Mouse (Mus musculus) MEL (cell line): Measurements from ENCODE around the gene Krt80. TPM values are rescaled to one million over a fixed set of nuclear protein-coding genes. Genes with fewer than 3 reads are reported as not detected.

ENCODE experiments used
- DNase-seq: peaks from one replicate; pipeline ENCODE4 v3.0.0; 2011; ENCODE audit warnings: low read depth, low spot score
- H3K27ac ChIP-seq: 2 replicates; pipeline ENCODE4 v1.5.1; 2012; ENCODE audit warnings: low read depth, mild to moderate bottlenecking, control low read depth, low read length, moderate library complexity; ENCODE audit not compliant: control insufficient read depth
- H3K27me3 ChIP-seq, 2 experiments: fragments of 150-350 bp in 1 of 2; sonication (generic) in 1 of 2; 2 replicates each; pipeline ENCODE4 v1.6.1; 2012; ENCODE audit warnings: low read length in 2 of 2, mild to moderate bottlenecking in 2 of 2, improper control_type of control experiment in 1 of 2, moderate library complexity in 1 of 2; ENCODE audit not compliant: insufficient read depth in 2 of 2, control insufficient read depth in 1 of 2
- H3K36me3 ChIP-seq, 2 experiments: 2 replicates each; pipeline ENCODE4 v1.6.1; 2012 to 2014; ENCODE audit warnings: low read length in 2 of 2, improper control_type of control experiment in 1 of 2, inconsistent platforms in 1 of 2, mild to moderate bottlenecking in 1 of 2; ENCODE audit not compliant: insufficient read depth in 2 of 2, control insufficient read depth in 1 of 2
- H3K4me1 ChIP-seq, 2 experiments: fragments of 150-350 bp in 1 of 2; sonication (generic) in 1 of 2; 2 replicates each; pipeline ENCODE4 v1.6.1; 2012; ENCODE audit warnings: low read length in 2 of 2, improper control_type of control experiment in 1 of 2, mild to moderate bottlenecking in 1 of 2; ENCODE audit not compliant: insufficient read depth in 2 of 2, control insufficient read depth in 1 of 2
- H3K4me3 ChIP-seq, 2 experiments: fragments of 150-350 bp in 1 of 2; sonication (generic) in 1 of 2; 2 replicates each; pipeline ENCODE4 v1.5.1; 2012; ENCODE audit warnings: low read depth in 2 of 2, low read length in 2 of 2, mild to moderate bottlenecking in 2 of 2, moderate library complexity in 2 of 2, control low read depth in 1 of 2, improper control_type of control experiment in 1 of 2; ENCODE audit not compliant: control insufficient read depth in 1 of 2, insufficient read depth in 1 of 2
- H3K79me2 ChIP-seq: 2 replicates; pipeline ENCODE4 v1.6.1; 2012; ENCODE audit warnings: mild to moderate bottlenecking, low read length, moderate library complexity; ENCODE audit not compliant: control insufficient read depth, poor library complexity, insufficient read depth
- H3K9ac ChIP-seq: 2 replicates; pipeline ENCODE4 v1.6.1; 2012; ENCODE audit warnings: low read depth, mild to moderate bottlenecking, control low read depth, low read length, moderate library complexity; ENCODE audit not compliant: control insufficient read depth, poor library complexity, severe bottlenecking
- H3K9me3 ChIP-seq: fragments of 150-350 bp; sonication (generic); replicated peaks from 2 replicates; pipeline ENCODE4 v1.6.1; 2012; ENCODE audit warnings: mild to moderate bottlenecking, low read length, improper control_type of control experiment, moderate library complexity; ENCODE audit not compliant: insufficient read depth
- BHLHE40 ChIP-seq: IDR thresholded peaks from 2 replicates; pipeline ENCODE4 v1.6.1; 2012; ENCODE audit warnings: low read depth, mild to moderate bottlenecking, inconsistent platforms, low read length, improper control_type of control experiment, borderline replicate concordance
- CTCF ChIP-seq, 3 experiments: IDR thresholded peaks in 2 of 3; conservative IDR thresholded peaks in 1 of 3; 2 replicates each; pipeline ENCODE4 v1.5.1; 2011 to 2012; ENCODE audit warnings: low read length in 3 of 3, low read depth in 2 of 3, mild to moderate bottlenecking in 2 of 3, improper control_type of control experiment in 1 of 3, inconsistent platforms in 1 of 3, mixed read lengths in 1 of 3, moderate library complexity in 1 of 3; ENCODE audit not compliant: control insufficient read depth in 1 of 3, insufficient read depth in 1 of 3, poor library complexity in 1 of 3, severe bottlenecking in 1 of 3
- EP300 ChIP-seq, 2 experiments: IDR thresholded peaks; 2 replicates each; pipeline ENCODE4 v1.6.1; 2011; ENCODE audit warnings: improper control_type of control experiment in 2 of 2, low read length in 2 of 2, low read depth in 1 of 2, mild to moderate bottlenecking in 1 of 2
- ETS1 ChIP-seq: IDR thresholded peaks from 2 replicates; pipeline ENCODE4 v1.6.1; 2012; ENCODE audit warnings: low read depth, mild to moderate bottlenecking, inconsistent platforms, low read length, improper control_type of control experiment, moderate library complexity
- GATA1 ChIP-seq: IDR thresholded peaks from 2 replicates; pipeline ENCODE4 v1.6.1; 2011; ENCODE audit warnings: low read depth, low read length, improper control_type of control experiment
- HCFC1 ChIP-seq: IDR thresholded peaks from 2 replicates; pipeline ENCODE4 v1.6.1; 2012; ENCODE audit warnings: low read depth, mild to moderate bottlenecking, inconsistent platforms, low read length, improper control_type of control experiment, moderate library complexity
- JUND ChIP-seq: IDR thresholded peaks from 2 replicates; pipeline ENCODE4 v1.6.1; 2011; ENCODE audit warnings: low read depth, mild to moderate bottlenecking, improper control_type of control experiment, low read length
- KAT2A ChIP-seq: conservative IDR thresholded peaks from 2 replicates; pipeline ENCODE4 v1.6.1; 2012; ENCODE audit warnings: low read depth, low read length, improper control_type of control experiment, inconsistent platforms
- MAX ChIP-seq: IDR thresholded peaks from 2 replicates; pipeline ENCODE4 v1.6.1; 2011; ENCODE audit warnings: low read length, improper control_type of control experiment
- MAZ ChIP-seq: IDR thresholded peaks from 2 replicates; pipeline ENCODE4 v1.6.1; 2012; ENCODE audit warnings: low read depth, mild to moderate bottlenecking, inconsistent platforms, low read length, improper control_type of control experiment
- MEF2A ChIP-seq: IDR thresholded peaks from 2 replicates; pipeline ENCODE4 v1.6.1; 2014; ENCODE audit warnings: low read depth, mild to moderate bottlenecking, inconsistent platforms, low read length, improper control_type of control experiment; ENCODE audit not compliant: poor library complexity, insufficient replicate concordance, severe bottlenecking; ENCODE audit errors: extremely low read depth
- MYB ChIP-seq: IDR thresholded peaks from 2 replicates; pipeline ENCODE4 v1.6.1; 2011; ENCODE audit warnings: mild to moderate bottlenecking, low read depth, low read length, improper control_type of control experiment
- MYC ChIP-seq: IDR thresholded peaks from 2 replicates; pipeline ENCODE4 v1.6.1; 2011; ENCODE audit warnings: low read depth, mild to moderate bottlenecking, low read length, improper control_type of control experiment, moderate library complexity
- NELFE ChIP-seq: IDR thresholded peaks from 2 replicates; pipeline ENCODE4 v1.6.1; 2011; ENCODE audit warnings: low read depth, low read length, improper control_type of control experiment
- NRF1 ChIP-seq: IDR thresholded peaks from 2 replicates; pipeline ENCODE4 v1.6.1; 2014; ENCODE audit warnings: low read depth, mild to moderate bottlenecking, inconsistent platforms, low read length, improper control_type of control experiment, moderate library complexity; ENCODE audit not compliant: poor library complexity, insufficient read depth, severe bottlenecking
- POLR2AphosphoS5 ChIP-seq: IDR thresholded peaks from 2 replicates; pipeline ENCODE4 v1.6.1; 2012; ENCODE audit warnings: low read depth, borderline replicate concordance, mild to moderate bottlenecking, inconsistent platforms, low read length, moderate library complexity, mixed read lengths
- RCOR1 ChIP-seq: IDR thresholded peaks from 2 replicates; pipeline ENCODE4 v1.6.1; 2012; ENCODE audit warnings: low read depth, mild to moderate bottlenecking, inconsistent platforms, low read length, improper control_type of control experiment
- SIN3A ChIP-seq: IDR thresholded peaks from 2 replicates; pipeline ENCODE4 v1.6.1; 2012; ENCODE audit warnings: low read length, improper control_type of control experiment, inconsistent platforms
- SMC3 ChIP-seq: IDR thresholded peaks from 2 replicates; pipeline ENCODE4 v1.6.1; 2011; ENCODE audit warnings: low read depth, low read length, improper control_type of control experiment
- TCF12 ChIP-seq: IDR thresholded peaks from 2 replicates; pipeline ENCODE4 v1.6.1; 2014; ENCODE audit warnings: low read depth, mild to moderate bottlenecking, inconsistent platforms, low read length, improper control_type of control experiment, moderate library complexity
- USF2 ChIP-seq, 2 experiments: IDR thresholded peaks; 2 replicates each; pipeline ENCODE4 v1.6.1; 2011 to 2012; ENCODE audit warnings: improper control_type of control experiment in 2 of 2, low read length in 2 of 2, borderline replicate concordance in 1 of 2, inconsistent platforms in 1 of 2, low read depth in 1 of 2, mild to moderate bottlenecking in 1 of 2; ENCODE audit not compliant: insufficient read depth in 1 of 2
- ZC3H11A ChIP-seq: IDR thresholded peaks from 2 replicates; pipeline ENCODE4 v1.6.1; 2012; ENCODE audit warnings: low read depth, mild to moderate bottlenecking, inconsistent platforms, low read length, improper control_type of control experiment
- ZMIZ1 ChIP-seq: IDR thresholded peaks from 2 replicates; pipeline ENCODE4 v1.6.1; 2012; ENCODE audit warnings: low read depth, mild to moderate bottlenecking, inconsistent platforms, low read length, improper control_type of control experiment, moderate library complexity
- ZNF384 ChIP-seq: IDR thresholded peaks from 2 replicates; pipeline ENCODE4 v1.6.1; 2012; ENCODE audit warnings: low read depth, mild to moderate bottlenecking, inconsistent platforms, low read length, improper control_type of control experiment
- polyA plus RNA-seq, 2 experiments: library from polyadenylated mRNA; stranded (reverse) in 1 of 2; unstranded in 1 of 2; fragments of >175 nt in 1 of 2; fragments of >200 nt in 1 of 2; gene quantifications; 2 replicates each; pipeline versions ENCODE4 v1.2.1 to v1.2.4; 2012; ENCODE audit warnings: low replicate concordance in 2 of 2, low read depth in 1 of 2; ENCODE audit not compliant: insufficient read length in 2 of 2, insufficient read depth in 1 of 2, missing spikeins in 1 of 2
- total RNA-seq: library from RNA; depleted of rRNA; stranded (reverse); fragments of 300-350 nt; gene quantifications from 2 replicates; pipeline ENCODE4 v1.2.3, GENCODE M21; 2012

Gene Krt80
- total and polyA plus RNA-seq, 3 experiments = not detected

DNA sequence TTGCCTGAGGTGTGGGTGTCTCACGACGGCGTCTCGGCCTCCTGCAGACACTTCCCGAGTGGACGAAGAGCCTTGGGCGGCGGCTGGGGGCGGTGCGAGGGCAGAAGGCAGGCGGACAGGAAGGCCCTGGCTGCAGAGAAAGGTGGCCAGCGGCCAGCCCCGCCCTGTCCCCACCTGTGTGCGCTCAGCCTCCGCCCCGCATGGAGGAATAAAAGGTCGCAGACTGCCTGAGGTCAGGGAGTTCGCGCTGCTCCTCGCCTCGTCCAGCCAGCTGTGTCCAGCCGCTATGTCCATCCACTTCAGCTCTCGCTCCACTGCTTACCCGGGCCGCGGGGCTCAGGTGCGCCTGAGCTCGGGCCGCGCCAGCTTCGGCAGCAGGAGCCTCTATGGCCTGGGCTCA lies 42.2 kb upstream of the Krt80 start:
- H3K9me3 ChIP-seq = no peaks in the 10 kb centered on the region
- TF ChIP-seq MAX = no peak
- TF ChIP-seq ZMIZ1 = no peak
- TF ChIP-seq ZC3H11A = no peak
- TF ChIP-seq TCF12 = no peak
- TF ChIP-seq SIN3A = no peak
- TF ChIP-seq BHLHE40 = no peak
- TF ChIP-seq MAZ = no peak
- TF ChIP-seq MYC = no peak
- no peak for TF ChIP-seq GATA1
- TF ChIP-seq MYB = no peak
- no peak for TF ChIP-seq KAT2A
- TF ChIP-seq JUND = no peak
- no peak for TF ChIP-seq USF2 (IDR thresholded peaks at IDR 0.05; ENCODE audit: borderline replicate concordance in 1 of 2, insufficient read depth in 1 of 2, low read depth in 1 of 2, low read length in 2 of 2)
- TF ChIP-seq EP300 (IDR thresholded peaks at IDR 0.05; ENCODE audit: low read depth in 1 of 2, low read length in 2 of 2) = no peak
- TF ChIP-seq RCOR1 = no peak
- no peak for TF ChIP-seq NRF1
- TF ChIP-seq NELFE = no peak
- no peak for TF ChIP-seq ETS1
- no peak overlapping the region for H3K9ac ChIP-seq
- H3K4me1 ChIP-seq = no peaks in the 10 kb centered on the region
- H3K27ac ChIP-seq = no peak overlapping the region
- no peaks in the 10 kb centered on the region for H3K79me2 ChIP-seq
- H3K4me3 ChIP-seq = no peak overlapping the region
- no peak for DNase-seq
- H3K27me3 ChIP-seq = no peaks in the 10 kb centered on the region
- no peaks in the 10 kb centered on the region for H3K36me3 ChIP-seq

DNA sequence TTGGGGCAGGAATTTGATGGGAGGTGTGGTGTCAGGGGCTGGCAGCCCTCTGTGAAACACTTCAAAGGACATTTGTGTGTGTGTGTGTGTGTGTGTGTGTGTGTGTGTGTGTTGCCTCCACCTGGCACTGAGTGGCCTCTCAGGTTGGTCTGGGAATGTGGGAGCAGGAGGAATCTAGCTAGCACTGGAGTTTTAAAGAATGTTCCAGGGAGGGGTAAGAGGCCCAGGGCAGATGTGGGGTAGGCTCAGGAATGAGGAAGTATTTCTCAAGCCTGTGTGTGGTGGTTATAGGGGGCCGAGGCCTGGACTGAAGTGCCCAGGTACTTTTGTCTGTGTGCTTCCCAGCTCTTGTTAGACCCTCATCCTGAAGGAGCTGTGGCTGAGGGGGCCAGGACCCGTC lies 40.8 kb upstream of the Krt80 start, which contains the start of gene Krt7:
Gene Krt7, plus strand, starts transcription at position 269 of the 400 bp plus-strand sequence.
- no peak for DNase-seq
- no peaks in the 10 kb centered on the region for H3K79me2 ChIP-seq
- no peaks in the 10 kb centered on the region for H3K36me3 ChIP-seq
- H3K4me3 ChIP-seq = no peak within 1 kb of the TSS
- H3K27me3 ChIP-seq = no peaks in the 10 kb centered on the region
- no peaks in the 10 kb centered on the region for H3K9me3 ChIP-seq
- TF ChIP-seq EP300 (IDR thresholded peaks at IDR 0.05; ENCODE audit: low read depth in 1 of 2, low read length in 2 of 2) = no peak
- TF ChIP-seq RCOR1 = no peak
- no peak for TF ChIP-seq POLR2AphosphoS5
- TF ChIP-seq SMC3 = no peak
- no peak for TF ChIP-seq USF2 (IDR thresholded peaks at IDR 0.05; ENCODE audit: borderline replicate concordance in 1 of 2, insufficient read depth in 1 of 2, low read depth in 1 of 2, low read length in 2 of 2)
- TF ChIP-seq MEF2A = no peak
- no peak for TF ChIP-seq ZNF384
- no peak for TF ChIP-seq CTCF (IDR thresholded peaks at IDR 0.05 in 2 of 3, conservative IDR thresholded peaks at IDR 0.05 in 1 of 3; ENCODE audit: control insufficient read depth in 1 of 3, insufficient read depth in 1 of 3, low read depth in 2 of 3, low read length in 3 of 3, poor library complexity in 1 of 3, severe bottlenecking in 1 of 3)
- TF ChIP-seq HCFC1 = no peak
- no peak for TF ChIP-seq NRF1
- TF ChIP-seq, all 39 proteins: peak for 0
- H3K4me1 ChIP-seq = no peaks in the 10 kb centered on the region
- no peak within 1 kb of the TSS for H3K9ac ChIP-seq
- H3K27ac ChIP-seq = no peak within 1 kb of the TSS
